Mouse (Mus musculus) embryonic facial prominence, embryonic 14.5 days (tissue): ENCODE results near the gene Cd247. TPM values are rescaled to one million over a fixed set of nuclear protein-coding genes. Genes with fewer than 3 reads are reported as not detected.
A peak's percentile ranks its signal among the peaks of the same experiment; 100 is the strongest.

Experiments used
- ATAC-seq: fragments of 200-750 bp; cut with Nextera tagmentation; 2 replicates; pipeline ENCODE4 v1.8.0; 2017; ENCODE audit warnings: low read depth, moderate number of reproducible peaks, moderate TSS enrichment
- DNase-seq: peaks from one replicate; pipeline ENCODE4 v3.0.0-alpha.2; 2015; ENCODE audit warnings: low spot score
- H3K27ac ChIP-seq: fragments of 300-500 bp; sonication (generic); replicated peaks from 2 replicates; pipeline ENCODE4 v1.5.1; 2014; ENCODE audit warnings: low read depth, mild to moderate bottlenecking, low read length, moderate library complexity
- H3K27me3 ChIP-seq: fragments of 300-500 bp; sonication (generic); replicated peaks from 2 replicates; pipeline ENCODE4 v1.6.1; 2014; ENCODE audit warnings: low read length; ENCODE audit not compliant: control insufficient read depth, insufficient read depth
- H3K36me3 ChIP-seq: fragments of 300-500 bp; sonication (generic); 2 replicates; pipeline ENCODE4 v1.6.1; 2014; ENCODE audit warnings: low read length, mixed read lengths; ENCODE audit not compliant: control insufficient read depth, insufficient read depth
- H3K4me1 ChIP-seq: fragments of 300-500 bp; sonication (generic); 2 replicates; pipeline ENCODE4 v1.6.1; 2014; ENCODE audit warnings: antibody characterized with exemption, low read length; ENCODE audit not compliant: control insufficient read depth, insufficient read depth
- H3K4me2 ChIP-seq: fragments of 300-500 bp; sonication (generic); 2 replicates; pipeline ENCODE4 v1.6.1; 2014; ENCODE audit warnings: low read depth, mild to moderate bottlenecking, low read length, moderate library complexity, mixed read lengths
- H3K4me3 ChIP-seq: fragments of 300-500 bp; sonication (generic); 2 replicates; pipeline ENCODE4 v1.5.1; 2014; ENCODE audit warnings: low read depth, mild to moderate bottlenecking, low read length
- H3K9ac ChIP-seq: fragments of 300-500 bp; sonication (generic); 2 replicates; pipeline ENCODE4 v1.6.1; 2014; ENCODE audit warnings: low read depth, mild to moderate bottlenecking, low read length, moderate library complexity, mixed read lengths
- H3K9me3 ChIP-seq: fragments of 300-500 bp; sonication (generic); 2 replicates; pipeline ENCODE4 v1.6.1; 2016; ENCODE audit warnings: low read length; ENCODE audit not compliant: control insufficient read depth
- WGBS: fragments of 180-500 bp; shearing (Covaris S2); extraction: QIAGEN DNeasy Blood & Tissue Kit; methylation state at CpG from one replicate; pipeline ENCODE4 v1.1.7; 2014; 5-methylcytosine and 5-hydroxymethylcytosine counted together
- polyA plus RNA-seq: library from polyadenylated mRNA; unstranded; fragments of >200 nt; fragmentation: Nextera tagmentation; extraction: Ambion mirVana; gene quantifications from 2 replicates; pipeline ENCODE4 v1.2.1, GENCODE M21; 2014

Cd247 gene
- polyA plus RNA-seq, 1 experiment from 2014 or later = 0.42 TPM

DNA sequence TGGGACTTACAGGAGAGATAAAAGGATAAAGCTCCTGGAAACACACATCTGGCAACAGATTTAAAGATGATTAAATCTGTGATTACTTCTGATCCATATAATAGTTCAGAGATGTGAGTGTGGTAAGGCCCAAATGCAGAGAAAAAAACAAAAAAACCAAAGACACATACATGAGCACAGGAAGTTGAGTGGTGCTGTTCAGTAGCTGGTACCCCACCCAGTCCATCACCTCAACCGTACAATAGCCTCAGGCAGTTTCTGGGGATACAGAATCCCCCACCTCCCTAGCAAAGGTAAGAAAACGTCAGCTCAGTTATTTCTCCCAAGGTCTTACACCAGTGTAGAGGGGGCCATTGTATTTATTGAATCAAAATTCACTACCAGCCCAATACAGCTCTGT, 22.2 kb downstream of the Cd247 start:
- no peak overlapping the region for H3K27ac ChIP-seq
- H3K9ac ChIP-seq = no peak overlapping the region
- no peaks in the 10 kb centered on the region for H3K27me3 ChIP-seq
- H3K4me1 ChIP-seq = peaks cover 14% of the 10 kb centered on the region
- ATAC-seq (no peak), DNase-seq (no peak)
- no peaks in the 10 kb centered on the region for H3K9me3 ChIP-seq
- H3K4me3 ChIP-seq = no peak overlapping the region
- 63% methylated on average over 2 of the region's 2 CpGs for WGBS
- H3K36me3 ChIP-seq = no peaks in the 10 kb centered on the region
- H3K4me2 ChIP-seq = no peak overlapping the region

- 70% methylated on average over 5 of the region's 5 CpGs for WGBS
- no peak for ATAC-seq
- no peaks in the 10 kb centered on the region for H3K36me3 ChIP-seq
- H3K9ac ChIP-seq = no peak overlapping the region
- H3K4me2 ChIP-seq = no peak overlapping the region
- H3K9me3 ChIP-seq = no peaks in the 10 kb centered on the region
- no peak overlapping the region for H3K27ac ChIP-seq
- peaks cover 14% of the 10 kb centered on the region for H3K4me1 ChIP-seq
- DNase-seq = no peak
- no peak overlapping the region for H3K4me3 ChIP-seq
- H3K27me3 ChIP-seq = no peaks in the 10 kb centered on the region
Measured at GRCm38 (mm10) chr1:165811170-165811569, 22.7 kb downstream of the Cd247 start.

DNA sequence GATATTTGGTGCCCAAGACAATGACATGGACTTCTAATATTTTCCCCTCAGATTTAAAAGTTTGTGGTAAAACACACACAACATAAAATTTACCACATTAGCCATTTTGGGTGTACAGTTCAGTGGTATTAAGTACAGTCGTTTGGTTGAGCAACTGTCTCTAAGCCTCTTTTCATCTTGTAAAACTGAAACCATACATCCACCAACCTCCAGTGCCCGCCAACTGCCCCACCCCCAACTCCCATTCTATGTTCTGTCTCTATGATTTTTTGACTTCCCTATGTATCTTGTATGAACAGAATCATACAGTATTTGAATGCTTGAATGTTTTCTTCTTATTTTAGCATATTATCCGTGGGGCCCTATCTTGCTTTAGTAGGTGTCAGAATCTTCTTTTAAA, 24.3 kb downstream of the Cd247 start:
- 73% methylated on average over 3 of the region's 3 CpGs for WGBS
- no peaks in the 10 kb centered on the region for H3K9me3 ChIP-seq
- H3K27ac ChIP-seq = no peak overlapping the region
- H3K27me3 ChIP-seq = no peaks in the 10 kb centered on the region
- H3K4me3 ChIP-seq = no peak overlapping the region
- H3K4me1 ChIP-seq = peaks cover 14% of the 10 kb centered on the region
- DNase-seq (no peak), ATAC-seq (no peak)
- H3K36me3 ChIP-seq = no peaks in the 10 kb centered on the region
- H3K4me2 ChIP-seq = no peak overlapping the region
- no peak overlapping the region for H3K9ac ChIP-seq

DNA sequence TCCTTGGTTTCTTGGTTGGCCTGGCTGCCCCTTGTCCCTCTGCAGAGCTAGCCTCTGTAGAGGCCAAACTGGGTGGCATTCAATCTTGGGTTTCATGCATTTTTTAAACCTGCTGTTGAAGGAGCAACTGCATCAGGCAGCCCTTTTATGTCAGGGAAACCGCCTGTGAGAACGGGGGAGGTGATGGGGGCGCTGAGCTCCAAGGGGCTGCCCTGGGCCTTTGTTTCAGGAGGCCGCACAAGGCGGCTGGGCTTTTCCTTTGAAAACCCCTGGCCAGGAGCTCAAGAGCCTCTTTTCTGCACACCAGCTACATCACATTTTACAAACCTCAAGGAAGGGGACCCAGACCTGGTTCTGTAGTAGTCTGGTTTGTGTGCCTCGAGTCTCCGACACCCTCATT, 25.6 kb downstream of the Cd247 start:
- Histone ChIP-seq H3K9ac (peak overlapping the region; percentile 38), H3K4me2 (no peak overlapping the region), H3K27ac (no peak overlapping the region), H3K36me3 (no peaks in the 10 kb centered on the region), H3K27me3 (no peaks in the 10 kb centered on the region), H3K4me1 (peaks cover 14% of the 10 kb centered on the region), H3K4me3 (no peak overlapping the region), H3K9me3 (no peaks in the 10 kb centered on the region)
- ATAC-seq (no peak), DNase-seq (peak; percentile 57)
- 18% methylated on average over 7 of the region's 7 CpGs for WGBS

DNA sequence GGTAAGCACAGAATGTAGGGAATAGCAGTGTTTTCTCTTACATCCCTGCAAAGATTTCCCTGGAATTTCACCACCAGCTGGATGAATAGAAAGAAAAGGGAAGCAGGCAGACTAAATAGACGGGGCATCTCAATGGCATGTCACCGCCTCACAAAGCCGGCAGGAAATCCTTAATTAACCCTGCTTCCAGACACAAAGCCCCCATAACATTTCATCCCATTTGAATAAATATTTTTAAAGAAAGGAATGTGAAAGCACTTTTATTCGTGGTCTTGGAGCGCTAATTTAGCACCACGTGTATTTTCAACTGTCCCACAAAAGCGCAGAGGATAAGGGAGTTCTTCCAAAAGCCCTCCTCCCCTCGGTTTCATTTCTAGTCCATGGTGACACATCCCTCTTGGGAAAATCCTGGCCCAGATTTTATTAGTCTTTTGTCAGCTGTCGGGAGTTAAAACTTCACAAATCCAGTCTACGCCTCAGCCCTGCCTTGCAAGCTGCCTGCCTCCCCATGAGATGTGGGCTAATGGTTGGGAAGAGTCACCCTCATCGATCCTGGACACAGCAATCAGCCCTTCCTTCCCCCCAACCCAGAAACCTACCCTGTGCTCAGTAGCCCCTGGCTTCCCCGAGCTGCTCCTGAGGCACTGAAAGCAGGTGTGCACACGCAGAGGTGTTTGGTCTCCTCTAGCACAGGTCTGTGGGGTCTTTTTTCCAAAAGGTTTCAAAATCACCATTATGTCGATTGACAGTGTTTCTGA, 26.2 kb downstream of the Cd247 start:
- Histone ChIP-seq H3K4me3 (no peak overlapping the region), H3K27ac (no peak overlapping the region)

DNA sequence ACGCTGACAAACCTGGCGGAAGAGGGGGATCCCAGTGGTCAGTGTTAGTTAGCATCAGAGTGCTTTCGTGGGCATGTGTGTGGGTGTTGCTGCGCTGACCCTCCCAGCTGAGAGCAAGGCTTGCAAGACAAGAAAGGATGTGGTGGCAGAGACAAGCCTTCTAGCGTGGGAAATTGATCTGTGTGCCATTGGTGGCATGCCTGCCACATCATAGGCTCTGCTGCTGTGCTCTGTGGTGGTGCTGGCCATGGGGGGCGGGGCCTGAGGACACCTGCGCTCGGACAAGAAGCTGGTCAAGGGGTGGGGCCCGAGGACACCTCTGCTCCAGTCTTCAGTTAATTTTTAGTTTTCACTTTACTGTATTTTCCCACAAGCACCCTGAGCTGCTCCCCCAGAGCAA, 27.9 kb downstream of the Cd247 start:
- no peaks in the 10 kb centered on the region for H3K9me3 ChIP-seq
- H3K36me3 ChIP-seq = no peaks in the 10 kb centered on the region
- no peaks in the 10 kb centered on the region for H3K27me3 ChIP-seq
- H3K4me3 ChIP-seq = no peak overlapping the region
- H3K4me1 ChIP-seq = peaks cover 14% of the 10 kb centered on the region
- 84% methylated on average over 9 of the region's 9 CpGs for WGBS
- no peak overlapping the region for H3K9ac ChIP-seq
- no peak for ATAC-seq
- no peak overlapping the region for H3K27ac ChIP-seq
- DNase-seq = no peak
- no peak overlapping the region for H3K4me2 ChIP-seq

More for the DNA sequence above, 26.2 kb downstream of the Cd247 start:
- ATAC-seq (peak; percentile 61), DNase-seq (peak; percentile 72)
- no peaks in the 10 kb centered on the region for H3K9me3 ChIP-seq
- no peaks in the 10 kb centered on the region for H3K27me3 ChIP-seq
- peak overlapping the region; percentile 38; the same call in 1 of the 2 replicates for H3K9ac ChIP-seq
- 20% methylated on average over 14 of the region's 14 CpGs for WGBS
- peaks cover 14% of the 10 kb centered on the region for H3K4me1 ChIP-seq
- no peaks in the 10 kb centered on the region for H3K36me3 ChIP-seq
- H3K4me2 ChIP-seq = 0 out of 2 replicates have a peak overlapping the region, but pooled peaks have one; percentile 7

DNA sequence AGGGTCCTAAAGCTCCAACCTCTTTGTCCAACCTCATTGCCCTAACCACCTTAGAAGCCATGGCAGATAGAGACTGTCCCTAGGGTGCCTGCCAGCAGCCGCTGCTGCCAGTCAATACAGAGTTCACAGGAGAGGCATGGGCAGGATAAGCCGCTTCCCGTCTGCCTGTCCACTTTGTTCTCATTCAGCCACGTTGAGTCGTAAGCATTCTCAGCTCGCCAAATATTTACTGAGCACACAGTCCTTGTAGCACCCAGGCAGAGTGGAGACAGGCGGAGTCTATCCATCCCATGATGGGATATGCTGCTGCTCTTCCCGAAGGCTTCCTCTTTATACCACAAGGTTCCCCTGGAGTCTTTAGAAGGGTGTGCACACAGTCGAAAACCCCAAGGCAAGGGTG, 28.8 kb downstream of the Cd247 start:
- Histone ChIP-seq H3K4me1 (peaks cover 14% of the 10 kb centered on the region), H3K27ac (no peak overlapping the region), H3K4me2 (no peak overlapping the region), H3K27me3 (no peaks in the 10 kb centered on the region), H3K9ac (no peak overlapping the region), H3K4me3 (no peak overlapping the region), H3K9me3 (no peaks in the 10 kb centered on the region), H3K36me3 (no peaks in the 10 kb centered on the region)
- 59% methylated on average over 9 of the region's 9 CpGs for WGBS
- no peak for ATAC-seq
- peak; percentile 6 for DNase-seq

- no peaks in the 10 kb centered on the region for H3K36me3 ChIP-seq
- no peaks in the 10 kb centered on the region for H3K27me3 ChIP-seq
- no peak overlapping the region for H3K9ac ChIP-seq
- no peak overlapping the region for H3K4me2 ChIP-seq
- DNase-seq (no peak), ATAC-seq (no peak)
- no peaks in the 10 kb centered on the region for H3K9me3 ChIP-seq
- 33% methylated on average over 8 of the region's 8 CpGs for WGBS
- peaks cover 14% of the 10 kb centered on the region for H3K4me1 ChIP-seq
- H3K27ac ChIP-seq = no peak overlapping the region
- no peak overlapping the region for H3K4me3 ChIP-seq
Measured at GRCm38 (mm10) chr1:165818145-165818860, 29.8 kb downstream of the Cd247 start.
